Mouse (Mus musculus) intestine, postnatal 0 days (tissue): ENCODE data around the gene Cldnd1. TPM values are rescaled to one million over a fixed set of nuclear protein-coding genes. Genes with fewer than 3 reads are reported as not detected.
A peak's percentile ranks its signal among the peaks of the same experiment; 100 is the strongest.

Experiments used
- ATAC-seq: fragments of 200-750 bp; cut with Nextera tagmentation; 2 replicates; pipeline ENCODE4 v1.8.0; 2017; ENCODE audit warnings: mild to moderate bottlenecking, moderate TSS enrichment, moderate library complexity
- H3K27ac ChIP-seq: fragments of 300-500 bp; sonication (generic); 2 replicates; pipeline ENCODE4 v1.5.1; 2014; ENCODE audit warnings: mild to moderate bottlenecking, low read depth, low read length, moderate library complexity
- H3K27me3 ChIP-seq: fragments of 300-500 bp; sonication (generic); replicated peaks from 2 replicates; pipeline ENCODE4 v1.6.1; 2014; ENCODE audit warnings: low read length, mixed read lengths; ENCODE audit not compliant: control insufficient read depth, insufficient read depth
- H3K36me3 ChIP-seq: fragments of 300-500 bp; sonication (generic); 2 replicates; pipeline ENCODE4 v1.6.1; 2014; ENCODE audit warnings: mild to moderate bottlenecking, moderate library complexity; ENCODE audit not compliant: control insufficient read depth, insufficient read depth
- H3K4me1 ChIP-seq: fragments of 300-500 bp; sonication (generic); replicated peaks from 2 replicates; pipeline ENCODE4 v1.6.1; 2014; ENCODE audit warnings: antibody characterized with exemption, low read length, mixed read lengths; ENCODE audit not compliant: control insufficient read depth, insufficient read depth
- H3K4me2 ChIP-seq: fragments of 300-500 bp; sonication (generic); replicated peaks from 2 replicates; pipeline ENCODE4 v1.6.1; 2014; ENCODE audit warnings: low read depth, mild to moderate bottlenecking, moderate library complexity
- H3K4me3 ChIP-seq: fragments of 300-500 bp; sonication (generic); 2 replicates; pipeline ENCODE4 v1.5.1; 2014; ENCODE audit warnings: low read depth, low read length
- H3K9ac ChIP-seq: fragments of 300-500 bp; sonication (generic); 2 replicates; pipeline ENCODE4 v1.6.1; 2014; ENCODE audit warnings: mild to moderate bottlenecking, low read depth, low read length
- H3K9me3 ChIP-seq: fragments of 300-500 bp; sonication (generic); 2 replicates; pipeline ENCODE4 v1.6.1; 2016; ENCODE audit warnings: mixed run types; ENCODE audit not compliant: control insufficient read depth
- CTCF ChIP-seq: sonication (generic); IDR thresholded peaks from 2 replicates; pipeline ENCODE4 v1.5.1; 2016; ENCODE audit warnings: low read depth, mild to moderate bottlenecking, control low read depth, antibody characterized with exemption, moderate library complexity
- WGBS: fragments of 180-500 bp; shearing (Covaris S2); extraction: QIAGEN DNeasy Blood & Tissue Kit; methylation state at CpG from one replicate; pipeline ENCODE4 v1.1.7; 2014; 5-methylcytosine and 5-hydroxymethylcytosine counted together
- microRNA-seq: library from miRNA; unstranded; fragments of <30 nt; microRNA quantifications from one replicate; pipeline ENCODE4, GENCODE M21; 2016
- polyA plus RNA-seq: library from polyadenylated mRNA; unstranded; fragments of >200 nt; fragmentation: Nextera tagmentation; extraction: Ambion mirVana; gene quantifications from 2 replicates; pipeline ENCODE4 v1.2.1, GENCODE M21; 2015

The Cldnd1 gene
- polyA plus RNA-seq, 1 experiment from 2014 or later: 86.1 TPM

DNA sequence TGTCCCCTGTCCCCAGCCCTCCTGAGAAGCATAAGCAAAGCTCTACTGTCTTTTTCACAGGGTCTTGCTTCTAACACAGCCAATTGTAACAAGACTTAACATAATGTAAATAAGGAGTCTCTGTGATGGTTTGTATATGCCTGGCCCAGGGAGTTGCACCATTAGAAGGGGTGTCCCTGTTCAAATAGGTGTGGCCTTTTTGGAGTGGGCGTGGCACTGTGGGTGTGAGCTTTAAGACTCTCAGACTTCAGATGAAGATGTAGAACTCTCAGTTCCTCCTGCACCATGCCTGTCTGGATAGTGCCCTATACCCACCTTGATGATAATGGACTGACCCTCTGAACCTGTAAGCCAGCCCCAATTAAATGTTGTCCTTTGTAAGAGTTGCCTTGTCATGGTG, 11.1 kb downstream of the Cldnd1 start:
- TF ChIP-seq CTCF: no peak
- H3K9ac ChIP-seq: no peak overlapping the region
- H3K36me3 ChIP-seq: peaks cover 6% of the 10 kb centered on the region; the same call in 1 of the 2 replicates
- no peak overlapping the region for H3K27ac ChIP-seq
- no peak overlapping the region for H3K4me3 ChIP-seq
- no peaks in the 10 kb centered on the region for H3K4me1 ChIP-seq
- ATAC-seq: no peak
- 83% methylated on average over 1 of the region's 1 CpGs for WGBS
- no peak overlapping the region for H3K4me2 ChIP-seq
- H3K9me3 ChIP-seq: no peaks in the 10 kb centered on the region
- H3K27me3 ChIP-seq: no peaks in the 10 kb centered on the region

DNA sequence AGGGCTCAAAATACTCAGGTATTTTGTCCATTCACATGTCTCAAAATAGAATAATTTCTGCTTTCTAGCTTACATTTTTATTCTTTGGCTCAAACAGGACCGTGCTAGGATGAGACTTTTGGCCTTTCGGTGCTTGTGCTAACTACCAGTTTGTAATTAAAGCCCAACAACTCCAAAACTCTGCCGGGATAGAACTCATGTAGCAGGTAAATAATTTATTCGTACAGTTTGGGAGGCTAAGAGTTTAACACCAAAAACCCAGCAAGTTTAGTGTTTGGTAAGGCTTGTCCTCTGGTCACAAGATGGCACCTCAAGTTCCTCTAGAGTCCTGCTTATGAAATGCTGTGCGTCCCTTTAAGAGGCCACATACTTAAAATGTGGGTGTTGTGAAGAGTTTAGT, 13.0 kb downstream of the Cldnd1 start:
- H3K4me2 ChIP-seq: no peak overlapping the region
- no peak for ATAC-seq
- H3K9me3 ChIP-seq: no peaks in the 10 kb centered on the region
- H3K27me3 ChIP-seq: no peaks in the 10 kb centered on the region
- H3K9ac ChIP-seq: no peak overlapping the region
- H3K27ac ChIP-seq: no peak overlapping the region
- no peaks in the 10 kb centered on the region for H3K4me1 ChIP-seq
- no peak overlapping the region for H3K4me3 ChIP-seq
- no peaks in the 10 kb centered on the region for H3K36me3 ChIP-seq
- no peak for TF ChIP-seq CTCF
- WGBS: 92% methylated on average over 5 of the region's 5 CpGs

DNA sequence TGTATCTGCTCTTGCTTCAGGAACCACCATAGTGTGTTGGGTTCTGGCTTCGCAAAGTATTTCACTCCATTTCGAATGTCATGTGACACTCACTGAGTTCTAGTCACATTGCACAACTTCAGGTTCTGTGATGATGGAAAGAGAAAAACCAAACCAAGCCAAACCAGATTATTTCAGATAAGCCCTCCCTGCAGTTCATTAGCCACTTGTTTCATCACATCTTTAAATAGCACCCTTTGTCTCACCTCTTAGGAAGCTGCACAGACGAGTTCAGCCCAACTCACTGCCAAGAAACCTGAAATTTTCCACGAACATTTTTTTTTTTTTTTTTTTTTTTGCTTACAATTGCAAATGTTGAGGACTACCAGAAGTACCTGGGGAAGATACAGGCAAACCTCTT, 19.0 kb downstream of the Cldnd1 start:
- no peaks in the 10 kb centered on the region for H3K27me3 ChIP-seq
- no peaks in the 10 kb centered on the region for H3K4me1 ChIP-seq
- no peak overlapping the region for H3K27ac ChIP-seq
- H3K9ac ChIP-seq: no peak overlapping the region
- H3K4me2 ChIP-seq: no peak overlapping the region
- WGBS: 68% methylated on average over 4 of the region's 4 CpGs
- ATAC-seq: no peak
- no peak for TF ChIP-seq CTCF
- H3K9me3 ChIP-seq: no peaks in the 10 kb centered on the region
- no peaks in the 10 kb centered on the region for H3K36me3 ChIP-seq
- H3K4me3 ChIP-seq: no peak overlapping the region

DNA sequence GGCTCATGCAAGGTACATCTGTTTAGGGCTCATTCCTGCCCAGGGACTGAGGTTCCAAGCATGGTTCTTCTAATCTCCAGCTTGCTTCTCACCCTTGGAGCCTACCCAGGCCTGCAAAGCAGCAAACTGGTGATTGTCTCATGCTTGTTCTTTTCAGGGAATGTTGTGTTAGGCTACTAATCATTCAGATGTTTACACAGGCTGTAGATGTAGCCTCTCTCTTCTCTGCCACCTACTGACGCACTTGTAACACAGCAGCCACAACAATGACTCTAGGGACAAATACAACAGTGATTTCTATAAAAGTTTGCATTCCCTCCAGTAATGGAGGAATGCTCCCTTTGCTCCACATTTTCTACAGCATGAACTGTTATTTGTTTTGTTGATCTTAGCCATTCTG, 23.6 kb downstream of the Cldnd1 start:
- ATAC-seq: no peak
- Histone ChIP-seq H3K4me3 (no peak overlapping the region), H3K36me3 (no peaks in the 10 kb centered on the region), H3K4me2 (no peak overlapping the region), H3K27me3 (no peaks in the 10 kb centered on the region), H3K9me3 (no peaks in the 10 kb centered on the region), H3K9ac (no peak overlapping the region), H3K4me1 (no peaks in the 10 kb centered on the region), H3K27ac (no peak overlapping the region)
- peak; percentile 79 for TF ChIP-seq CTCF
- WGBS: 22% methylated on average over 1 of the region's 1 CpGs

DNA sequence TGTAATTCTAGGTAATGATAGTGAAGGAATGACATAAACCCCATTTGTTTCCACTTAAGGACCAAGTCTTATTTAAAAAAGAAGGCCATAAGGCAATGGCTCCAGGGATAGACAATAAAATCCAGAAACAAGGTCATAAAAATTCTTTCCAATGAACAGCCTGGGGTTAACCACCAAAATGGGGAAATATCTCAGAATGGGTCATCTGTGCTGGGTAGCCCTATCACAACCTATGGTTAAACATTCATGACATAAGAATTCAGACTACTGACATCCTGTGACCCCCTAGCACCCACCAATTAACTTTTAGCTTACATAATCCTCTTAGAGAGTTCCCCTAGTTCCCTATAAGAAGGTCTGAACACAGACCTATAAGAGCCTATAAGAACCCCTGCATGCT, 28.5 kb downstream of the Cldnd1 start:
- H3K4me1 ChIP-seq: no peaks in the 10 kb centered on the region

DNA sequence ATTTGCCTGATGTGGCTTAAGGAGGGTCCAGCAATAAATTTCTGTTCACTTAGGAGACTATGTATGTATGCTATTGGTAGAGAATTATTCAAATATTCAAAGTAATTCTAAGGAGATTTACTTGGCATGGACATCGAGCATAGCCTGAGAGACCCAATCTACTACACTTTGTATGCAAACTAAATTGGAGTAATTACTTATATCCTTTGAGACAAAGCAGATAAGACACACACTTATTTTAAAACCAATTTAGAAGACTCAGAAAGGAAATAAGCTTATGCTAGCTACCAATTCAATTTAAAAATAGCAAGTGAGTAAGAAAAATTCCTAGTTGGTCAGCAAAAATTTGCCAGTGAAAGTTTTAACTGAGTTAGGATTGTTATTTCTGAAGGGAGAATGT, 35.4 kb downstream of the Cldnd1 start, which contains the start of gene Olfr172:
Gene Olfr172 (minus strand): TSS at position 101 of the 400 bp plus-strand sequence.
- no peak within 1 kb of the TSS for H3K9ac ChIP-seq
- no peaks in the 10 kb centered on the region for H3K4me1 ChIP-seq
- no peaks in the 10 kb centered on the region for H3K9me3 ChIP-seq
- no peaks in the 10 kb centered on the region for H3K36me3 ChIP-seq
- no peak within 1 kb of the TSS for H3K4me2 ChIP-seq
- TF ChIP-seq CTCF: no peak
- no peaks in the 10 kb centered on the region for H3K27me3 ChIP-seq
- H3K27ac ChIP-seq: no peak within 1 kb of the TSS
- 84% methylated on average over 1 of the region's 1 CpGs for WGBS
- no peak for ATAC-seq
- H3K4me3 ChIP-seq: no peak within 1 kb of the TSS

More for the DNA sequence above, 28.5 kb downstream of the Cldnd1 start:
- Histone ChIP-seq H3K27ac (no peak overlapping the region), H3K9me3 (no peaks in the 10 kb centered on the region), H3K9ac (no peak overlapping the region), H3K27me3 (no peaks in the 10 kb centered on the region), H3K4me3 (no peak overlapping the region), H3K36me3 (no peaks in the 10 kb centered on the region), H3K4me2 (no peak overlapping the region)
- ATAC-seq: no peak
- no peak for TF ChIP-seq CTCF

Small RNAs within 50 kb of the gene (microRNA-seq; reads per million reads assigned to microRNA genes)
- gene Gm27564: not detected

Other genes with a start within 250 kb of the Cldnd1 start
- gene St3gal6, start 203.7 kb upstream of the Cldnd1 start, polyA plus RNA-seq: 32.5 and 32.6 TPM in 2 replicates
- not detected in 2 replicates for gene Gm813, start 110.9 kb upstream of the Cldnd1 start, polyA plus RNA-seq
- gene E330017A01Rik, start 89.2 kb upstream of the Cldnd1 start, polyA plus RNA-seq: not detected in 2 replicates
- gene Cpox, start 57.6 kb upstream of the Cldnd1 start, polyA plus RNA-seq: 54.5 and 56.7 TPM in 2 replicates
- 0.20 and 0.34 TPM in 2 replicates for gene Gpr15, start 8.8 kb upstream of the Cldnd1 start, polyA plus RNA-seq
- gene Olfr172, start 35.3 kb downstream of the Cldnd1 start, polyA plus RNA-seq: not detected in 2 replicates
- not detected in 2 replicates for gene Olfr173, start 72.4 kb downstream of the Cldnd1 start, polyA plus RNA-seq
- not detected in 2 replicates for gene Olfr175-ps1, start 98.9 kb downstream of the Cldnd1 start, polyA plus RNA-seq
- not detected in 2 replicates for gene Olfr177, start 146.9 kb downstream of the Cldnd1 start, polyA plus RNA-seq
- gene Olfr178, start 164.2 kb downstream of the Cldnd1 start, polyA plus RNA-seq: not detected in 2 replicates
- gene Olfr181, start 200.8 kb downstream of the Cldnd1 start, polyA plus RNA-seq: not detected in 2 replicates
- gene Olfr180, start 201.5 kb downstream of the Cldnd1 start, polyA plus RNA-seq: not detected in 2 replicates